Mouse (Mus musculus): ENCODE data around the gene Dlgap3.

GRCm38 (mm10) chr4:127215799-127216198 lies 46.8 kb downstream of the Dlgap3 start:
- TF ChIP-seq POLR2A (IDR thresholded peaks at IDR 0.05; ENCODE audit: extremely low read depth, insufficient read depth, low read length) (no peak), CTCF (IDR thresholded peaks at IDR 0.05; ENCODE audit: low read depth, low read length) (no peak)
